ENCODE assay signal across 16 mouse cellular contexts in genomic region chr13:47226521-47226920, GRCm38 (mm10).
DNase-seq lines count a peak whose midpoint lies in the region; ATAC-seq and TF ChIP-seq lines count a peak whose summit lies in the region.
"Had no signal": no experiment of that assay in that cellular context is flagged by ENCODE, and none has a peak within 500 bp of the region (broad histone marks: within the 10 kb centered on the region; RNA-seq: fewer than 3 reads in every experiment).

No protein-coding gene starts in this region.

- no peak for ATAC-seq in lung, embryonic 14.5 days (ENCODE audit: insufficient read depth)
- ATAC-seq: forebrain, embryonic 14.5 days had no signal

- H3K9me3 ChIP-seq in lung, embryonic 14.5 days (ENCODE audit: low read depth, low read length) = no peaks in the 10 kb centered on the region
- H3K9me3 ChIP-seq: heart, embryonic 10.5 days; hindbrain, embryonic 15.5 days; kidney, embryonic 15.5 days; midbrain, embryonic 12.5 days had no signal

- H3K4me2 ChIP-seq in lung, embryonic 14.5 days = no peak overlapping the region
- H3K4me2 ChIP-seq: hindbrain, embryonic 15.5 days; kidney, embryonic 15.5 days; midbrain, embryonic 12.5 days had no signal

- no peaks in the 10 kb centered on the region for H3K27me3 ChIP-seq in lung, embryonic 14.5 days (ENCODE audit: insufficient read depth, low read length)
- no peaks in the 10 kb centered on the region for H3K27me3 ChIP-seq in cerebellum, adult 2 months (ENCODE audit: control insufficient read depth, insufficient read depth, low read length)
- H3K27me3 ChIP-seq: hindbrain, embryonic 15.5 days; kidney, embryonic 15.5 days had no signal

- no peak overlapping the region for H3K4me3 ChIP-seq in lung, embryonic 14.5 days (ENCODE audit: low read depth, low read length)
- H3K4me3 ChIP-seq in cerebellum, adult 2 months (replicated peaks; ENCODE audit: insufficient read depth, low read depth, low read length) = no peak overlapping the region
- H3K4me3 ChIP-seq: heart, embryonic 10.5 days; hindbrain, embryonic 15.5 days; kidney, embryonic 15.5 days; midbrain, embryonic 12.5 days had no signal

- no peaks in the 10 kb centered on the region for H3K36me3 ChIP-seq in lung, embryonic 14.5 days (ENCODE audit: insufficient read depth)
- H3K36me3 ChIP-seq: heart, embryonic 10.5 days; hindbrain, embryonic 15.5 days; kidney, embryonic 15.5 days; midbrain, embryonic 12.5 days had no signal

- no peak overlapping the region for H3K27ac ChIP-seq in lung, embryonic 14.5 days (ENCODE audit: low read depth)
- H3K27ac ChIP-seq in cerebellum, adult 2 months (ENCODE audit: insufficient read depth, low read length) = no peak overlapping the region
- H3K27ac ChIP-seq: heart, embryonic 10.5 days; hindbrain, embryonic 15.5 days; kidney, embryonic 15.5 days; midbrain, embryonic 12.5 days had no signal

- DNase-seq in heart, adult 11 months = peak; percentile 21
- no peak for DNase-seq in heart, adult 8-10 months (ENCODE audit: low spot score)
- no peak for DNase-seq in lung, embryonic 14.5 days
- DNase-seq in lung, postnatal 10 days = no peak
- DNase-seq in WW6 (ENCODE audit: low read depth, low spot score) = peak; percentile 20
- no peak for DNase-seq in right cerebral cortex, postnatal 14 days
- DNase-seq in kidney, adult 18-20 months = no peak
- no peak for DNase-seq in cerebellum, adult 2 months
- DNase-seq: cerebellum, adult 8-10 months; heart, postnatal 14 days; thymus, postnatal 25 days had no signal

- TF ChIP-seq CTCF in lung, embryonic 14.5 days (IDR thresholded peaks at IDR 0.05; ENCODE audit: low read depth) = peak; percentile 21; the same call in 1 of the 2 replicates
- no peak for TF ChIP-seq CTCF in cerebellum, adult 2 months (IDR thresholded peaks at IDR 0.05; ENCODE audit: borderline replicate concordance, insufficient read depth, low read depth, low read length)

- H3K9ac ChIP-seq in lung, embryonic 14.5 days = no peak overlapping the region
- H3K9ac ChIP-seq: hindbrain, embryonic 15.5 days; kidney, embryonic 15.5 days; midbrain, embryonic 12.5 days had no signal

- H3K4me1 ChIP-seq in lung, embryonic 14.5 days (ENCODE audit: insufficient read depth) = 0 out of 2 replicates have a peak, but pooled peaks cover 4% of the 10 kb centered on the region
- H3K4me1 ChIP-seq in cerebellum, adult 2 months (ENCODE audit: control insufficient read depth, insufficient read depth, low read length) = peaks cover 10% of the 10 kb centered on the region; the same call in 1 of the 2 replicates

- no peak for TF ChIP-seq POLR2A in cerebellum, adult 2 months (IDR thresholded peaks at IDR 0.05; ENCODE audit: borderline replicate concordance, insufficient read depth, low read length)

- WGBS in lung, embryonic 14.5 days = 90% methylated on average over 5 of the region's 5 CpGs
- WGBS in cerebellum, adult 2 months = 85% methylated on average over 5 of the region's 5 CpGs

Comparison
In these comparisons a context has a peak if more than half of its experiments do, and no peak if none do; other contexts are left out.
1. DNase-seq: peak in heart, adult 11 months (single experiment) and WW6 (single experiment); none in heart, adult 8-10 months (single experiment), lung, embryonic 14.5 days (single experiment), lung, postnatal 10 days (single experiment), right cerebral cortex, postnatal 14 days (single experiment), kidney, adult 18-20 months (single experiment) and cerebellum, adult 2 months (0 of 2).